Mouse (Mus musculus) skeletal muscle tissue, postnatal 0 days (tissue): ENCODE data around the gene Smim23. TPM values are rescaled to one million over a fixed set of nuclear protein-coding genes. Genes with fewer than 3 reads are reported as not detected.

Experiments used
- polyA plus RNA-seq: library from polyadenylated mRNA; unstranded; fragments of >200 nt; fragmentation: Nextera tagmentation; extraction: Ambion mirVana; gene quantifications from 2 replicates; pipeline ENCODE4 v1.2.1, GENCODE M21; 2015

Gene Smim23
- not detected in 2 replicates for polyA plus RNA-seq

DNA sequence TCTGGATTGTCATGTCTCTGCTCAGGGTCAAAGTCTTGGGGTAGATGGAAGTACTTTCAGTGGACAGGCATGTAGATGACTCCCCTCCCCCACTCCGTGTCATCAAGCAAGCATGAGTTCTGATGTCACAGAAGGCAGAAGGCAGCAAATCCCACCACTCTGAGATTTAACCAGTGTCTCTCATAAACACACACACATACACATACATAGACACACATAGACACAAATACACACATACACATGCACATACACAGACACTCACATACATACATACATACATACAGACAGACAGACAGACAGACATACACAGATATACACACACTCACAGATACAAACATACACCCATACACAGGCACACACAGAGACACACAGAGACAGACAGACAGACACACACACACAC lies at the start of gene Smim23:
Smim23 (minus strand) TSS at position 101 of the 400 bp plus-strand sequence.

Other genes starting within 250 kb of the Smim23 start
- 35.1 and 38.4 TPM in 2 replicates for gene Fbxw11, start 181.9 kb downstream of the Smim23 start, polyA plus RNA-seq